Mouse (Mus musculus) myocyte (in vitro differentiated cells): ENCODE data around the gene 6430628N08Rik. TPM values are rescaled to one million over a fixed set of nuclear protein-coding genes. Genes with fewer than 3 reads are reported as not detected.

Source experiments
- H3K27me3 ChIP-seq: one replicate; pipeline ENCODE4 v1.6.1; 2011; ENCODE audit not compliant: control insufficient read depth, insufficient read depth, insufficient read length
- H3K36me3 ChIP-seq: one replicate; pipeline ENCODE4 v1.6.1; 2011; ENCODE audit not compliant: control insufficient read depth, insufficient read depth
- H3K4me2 ChIP-seq: one replicate; pipeline ENCODE4 v1.6.1; 2011; ENCODE audit warnings: low read depth, control low read depth
- H3K4me3 ChIP-seq: one replicate; pipeline ENCODE4 v1.5.1; 2011; ENCODE audit warnings: mild to moderate bottlenecking, control low read depth, moderate library complexity
- H3K79me2 ChIP-seq: one replicate; pipeline ENCODE4 v1.6.1; 2011; ENCODE audit not compliant: control insufficient read depth, insufficient read depth
- H3ac ChIP-seq: one replicate; pipeline ENCODE4 v1.6.1; 2011; ENCODE audit not compliant: control insufficient read depth, insufficient read length
- CEBPB ChIP-seq: IDR thresholded peaks from 2 replicates; pipeline ENCODE4 v1.6.1; 2011; ENCODE audit warnings: mild to moderate bottlenecking, moderate library complexity; ENCODE audit not compliant: poor library complexity, insufficient read depth, severe bottlenecking
- E2F4 ChIP-seq: IDR thresholded peaks from one replicate; pipeline ENCODE4 v1.6.1; 2011; ENCODE audit warnings: mild to moderate bottlenecking, control low read depth, moderate library complexity; ENCODE audit not compliant: insufficient read depth
- MAX ChIP-seq: IDR thresholded peaks from one replicate; pipeline ENCODE4 v1.6.1; 2011; ENCODE audit warnings: low read depth, mild to moderate bottlenecking, control low read depth
- MYOD1 ChIP-seq, 3 experiments: IDR thresholded peaks; one replicate each; pipeline ENCODE4 v1.6.1; 2011; ENCODE audit warnings: control low read depth in 2 of 3, low read depth in 2 of 3, mild to moderate bottlenecking in 2 of 3, moderate library complexity in 1 of 3; ENCODE audit not compliant: insufficient read length in 2 of 3, control insufficient read depth in 1 of 3
- MYOG ChIP-seq, 3 experiments: IDR thresholded peaks; one replicate each; pipeline ENCODE4 v1.6.1; 2011; ENCODE audit warnings: control low read depth in 2 of 3, low read depth in 2 of 3, mild to moderate bottlenecking in 2 of 3; ENCODE audit not compliant: insufficient read length in 2 of 3, control insufficient read depth in 1 of 3, insufficient read depth in 1 of 3
- POLR2A ChIP-seq: IDR thresholded peaks from one replicate; pipeline ENCODE4 v1.6.1; 2011; ENCODE audit warnings: low read depth, mild to moderate bottlenecking, control low read depth, moderate library complexity; ENCODE audit not compliant: insufficient read length
- POLR2AphosphoS2 ChIP-seq: IDR thresholded peaks from one replicate; pipeline ENCODE4 v1.6.1; 2011; ENCODE audit warnings: low read depth, control low read depth; ENCODE audit not compliant: insufficient read length
- REST ChIP-seq: IDR thresholded peaks from one replicate; pipeline ENCODE4 v1.6.1; 2011; ENCODE audit warnings: mild to moderate bottlenecking, control low read depth, moderate library complexity; ENCODE audit not compliant: insufficient read depth, insufficient read length
- SRF ChIP-seq: IDR thresholded peaks from one replicate; pipeline ENCODE4 v1.6.1; 2011; ENCODE audit warnings: low read depth; ENCODE audit not compliant: control insufficient read depth, insufficient read length
- TCF12 ChIP-seq: IDR thresholded peaks from one replicate; pipeline ENCODE4 v1.6.1; 2011; ENCODE audit warnings: mild to moderate bottlenecking, control low read depth; ENCODE audit not compliant: poor library complexity, insufficient read depth, severe bottlenecking
- TCF3 ChIP-seq: IDR thresholded peaks from one replicate; pipeline ENCODE4 v1.6.1; 2011; ENCODE audit warnings: low read depth, control low read depth; ENCODE audit not compliant: insufficient read length
- USF1 ChIP-seq: IDR thresholded peaks from one replicate; pipeline ENCODE4 v1.6.1; 2011; ENCODE audit warnings: low read depth, mild to moderate bottlenecking, control low read depth, moderate library complexity
- polyA plus RNA-seq: library from polyadenylated mRNA; unstranded; fragments of >200 nt; fragmentation: generic; extraction: Trizol; gene quantifications from one replicate; pipeline ENCODE4 v1.2.1, GENCODE M21; 2012; ENCODE audit warnings: missing spikeins

6430628N08Rik gene
- polyA plus RNA-seq, 1 experiment = not detected

DNA sequence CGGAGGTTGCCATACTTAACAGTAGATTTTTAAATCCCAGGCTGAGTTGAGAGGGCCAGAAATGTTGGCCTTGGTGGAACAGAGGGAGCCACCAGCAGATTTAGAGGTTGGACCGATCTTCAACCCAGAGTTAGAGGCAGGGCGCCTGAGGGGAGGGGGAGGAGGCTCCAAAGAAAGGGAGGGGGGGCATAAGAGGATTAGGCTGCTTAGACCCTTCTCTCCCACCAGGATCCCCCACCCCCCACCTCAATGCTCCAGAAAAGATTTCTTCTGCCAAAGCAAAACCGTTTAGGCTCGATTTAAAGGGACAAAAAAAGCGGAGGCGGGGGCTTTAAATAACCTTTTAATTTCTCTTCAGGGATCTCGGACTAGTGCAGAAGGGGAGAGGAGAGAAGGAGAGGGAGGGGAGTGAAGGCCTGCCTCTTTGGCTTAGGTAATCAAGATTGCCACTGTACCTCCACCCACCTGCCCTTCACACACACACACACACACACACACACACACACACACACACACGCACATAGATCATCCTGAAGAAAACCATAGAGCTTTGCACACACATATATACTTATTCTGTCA is 50.9 kb downstream of the 6430628N08Rik start:
- H3ac ChIP-seq = no peak overlapping the region
- no peak overlapping the region for H3K4me3 ChIP-seq
- TF ChIP-seq CEBPB = no peak
- no peak for TF ChIP-seq SRF
- TF ChIP-seq MYOG (IDR thresholded peaks at IDR 0.05; ENCODE audit: control insufficient read depth in 1 of 3, insufficient read depth in 1 of 3, insufficient read length in 2 of 3, low read depth in 2 of 3) = no peak
- TF ChIP-seq USF1 = no peak
- TF ChIP-seq POLR2AphosphoS2 = no peak
- no peak for TF ChIP-seq TCF12
- no peak for TF ChIP-seq POLR2A
- TF ChIP-seq E2F4 = no peak
- TF ChIP-seq MYOD1 (IDR thresholded peaks at IDR 0.05; ENCODE audit: control insufficient read depth in 1 of 3, insufficient read length in 2 of 3, low read depth in 2 of 3) = no peak
- TF ChIP-seq TCF3 = no peak
- TF ChIP-seq MAX = no peak
- H3K27me3 ChIP-seq = peaks cover 92% of the 10 kb centered on the region
- H3K79me2 ChIP-seq = no peaks in the 10 kb centered on the region
- no peaks in the 10 kb centered on the region for H3K36me3 ChIP-seq
- no peak overlapping the region for H3K4me2 ChIP-seq

DNA sequence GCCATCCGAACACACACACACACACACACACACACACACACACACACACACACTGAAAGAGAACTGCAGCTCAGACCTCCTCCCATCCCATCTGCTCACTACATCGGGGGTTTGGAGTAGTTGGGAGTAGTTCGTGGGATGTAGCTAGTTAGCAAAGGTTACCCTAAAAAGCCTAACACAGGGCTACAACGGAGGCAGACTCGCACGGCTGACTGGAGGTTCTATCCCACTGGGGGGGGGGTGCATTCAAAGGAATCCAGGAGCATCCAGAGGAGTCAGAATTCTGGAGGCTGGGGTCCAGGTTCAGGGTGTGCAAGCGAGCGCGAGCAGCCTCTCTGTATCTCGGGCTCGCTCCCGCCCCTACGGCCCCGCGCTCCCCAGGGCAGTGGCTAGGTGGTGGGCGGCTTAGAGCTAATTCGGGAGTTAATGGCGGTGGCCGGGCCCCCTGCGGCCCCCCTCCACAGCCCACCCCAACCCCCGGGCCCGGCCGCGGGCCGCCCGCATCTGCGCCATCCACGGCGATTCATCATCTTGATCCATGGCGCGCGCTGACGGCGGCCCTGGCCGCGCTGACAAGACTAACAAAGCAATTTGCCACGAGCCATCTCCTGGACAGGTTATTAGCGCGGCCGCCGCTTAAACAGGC is 53.3 kb downstream of the 6430628N08Rik start:
- Histone ChIP-seq H3K27me3 (peaks cover 78% of the 10 kb centered on the region), H3K4me3 (no peak overlapping the region), H3K4me2 (no peak overlapping the region), H3K79me2 (no peaks in the 10 kb centered on the region), H3K36me3 (no peaks in the 10 kb centered on the region), H3ac (no peak overlapping the region)
- no peak for TF ChIP-seq REST
- no peak for TF ChIP-seq MYOD1 (IDR thresholded peaks at IDR 0.05; ENCODE audit: control insufficient read depth in 1 of 3, insufficient read length in 2 of 3, low read depth in 2 of 3)
- TF ChIP-seq MAX = no peak
- no peak for TF ChIP-seq POLR2AphosphoS2
- no peak for TF ChIP-seq E2F4

Other genes with a start within 250 kb of the 6430628N08Rik start
- gene Cyp4b1, start 242.9 kb upstream of the 6430628N08Rik start, polyA plus RNA-seq = 0.84 TPM
- 11.1 TPM for gene Efcab14, start 152.9 kb upstream of the 6430628N08Rik start, polyA plus RNA-seq
- gene Tex38, start 109.6 kb upstream of the 6430628N08Rik start, polyA plus RNA-seq = not detected
- 12.5 TPM for gene Atpaf1, start 105.9 kb upstream of the 6430628N08Rik start, polyA plus RNA-seq
- 4.9 TPM for gene Mob3c, start 62.6 kb upstream of the 6430628N08Rik start, polyA plus RNA-seq
- 31.7 TPM for gene Mknk1, start 51.5 kb upstream of the 6430628N08Rik start, polyA plus RNA-seq
- not detected for gene Kncn, start 6.3 kb upstream of the 6430628N08Rik start, polyA plus RNA-seq
- gene Dmbx1, start 49.3 kb downstream of the 6430628N08Rik start, polyA plus RNA-seq = 0.01 TPM
- gene Faah, start 127.3 kb downstream of the 6430628N08Rik start, polyA plus RNA-seq = 0.08 TPM
- 23.7 TPM for gene Nsun4, start 163.2 kb downstream of the 6430628N08Rik start, polyA plus RNA-seq
- 835 TPM for gene Uqcrh, start 184.4 kb downstream of the 6430628N08Rik start, polyA plus RNA-seq
- gene Lrrc41, start 184.6 kb downstream of the 6430628N08Rik start, polyA plus RNA-seq = 36.1 TPM
- gene Rad54l, start 233.0 kb downstream of the 6430628N08Rik start, polyA plus RNA-seq = 2.2 TPM
- gene Pomgnt1, start 233.2 kb downstream of the 6430628N08Rik start, polyA plus RNA-seq = 75.9 TPM